Mouse (Mus musculus): ENCODE data around the gene Fmnl1. TPM values are rescaled to one million over a fixed set of nuclear protein-coding genes. Genes with fewer than 3 reads are reported as not detected.

The Fmnl1 gene
- polyA plus RNA-seq, 1 experiment from 2014 or later: 1.5 TPM

DNA sequence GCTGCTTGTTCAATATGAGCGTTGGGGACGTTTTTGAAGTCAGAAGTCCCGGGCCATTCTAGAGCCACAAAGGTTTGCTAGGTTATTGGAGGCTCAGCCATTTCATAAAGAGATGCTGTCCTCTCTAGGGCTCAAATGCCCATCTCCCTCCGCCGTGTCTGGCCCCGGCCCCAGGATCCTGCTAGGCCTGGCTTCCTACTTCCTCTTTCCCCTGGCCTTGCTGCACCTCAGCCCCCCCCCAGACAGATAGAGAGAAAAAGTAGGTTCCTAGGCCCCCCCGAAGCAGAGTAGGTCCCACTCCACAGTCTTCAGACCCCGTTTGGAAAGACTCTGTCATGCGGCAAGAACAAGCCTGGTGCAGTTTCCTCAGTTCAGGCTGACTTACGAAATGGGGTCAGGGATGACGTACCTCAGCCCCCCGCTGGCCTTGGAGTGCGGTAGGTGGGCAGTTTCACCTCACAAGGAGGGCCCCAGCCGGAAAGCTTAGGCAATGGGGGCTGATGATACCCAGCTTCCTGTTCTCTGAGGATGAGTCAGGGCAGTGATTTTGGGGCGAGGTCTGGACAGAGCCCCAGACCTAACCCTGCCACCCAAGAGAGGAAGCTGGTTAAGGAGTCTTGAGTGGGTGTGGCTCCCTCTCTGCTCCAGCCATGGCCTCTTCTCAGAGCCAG, 7.0 kb downstream of the Fmnl1 start:
- peaks cover 9% of the 10 kb centered on the region; the same call in 1 of the 2 replicates for H3K4me1 ChIP-seq (replicated peaks)
- H3K36me3 ChIP-seq: no peaks in the 10 kb centered on the region
- H3K27ac ChIP-seq: no peak overlapping the region
- no peak overlapping the region for H3K4me3 ChIP-seq
- H3K9me3 ChIP-seq: no peaks in the 10 kb centered on the region
- H3K27me3 ChIP-seq (ENCODE audit: insufficient read depth, poor library complexity, severe bottlenecking): peaks cover 38% of the 10 kb centered on the region
- 81% methylated on average over 15 of the region's 15 CpGs for WGBS
- no peak for DNase-seq (ENCODE audit: low spot score)

GRCm38 (mm10) chr11:103178748-103179147, 7.8 kb downstream of the Fmnl1 start:
- no peaks in the 10 kb centered on the region for H3K9me3 ChIP-seq
- no peak overlapping the region for H3K27ac ChIP-seq
- H3K36me3 ChIP-seq: no peaks in the 10 kb centered on the region
- peaks cover 30% of the 10 kb centered on the region for H3K27me3 ChIP-seq (ENCODE audit: insufficient read depth, poor library complexity, severe bottlenecking)
- no peak for DNase-seq (ENCODE audit: low spot score)
- 89% methylated on average over 8 of the region's 8 CpGs for WGBS
- H3K4me3 ChIP-seq: no peak overlapping the region
- peaks cover 9% of the 10 kb centered on the region; the same call in 1 of the 2 replicates for H3K4me1 ChIP-seq (replicated peaks)

GRCm38 (mm10) chr11:103180426-103180825, 9.5 kb downstream of the Fmnl1 start:
- 0 out of 2 replicates have a peak, but pooled peaks cover 5% of the 10 kb centered on the region for H3K4me1 ChIP-seq (replicated peaks)
- peaks cover 21% of the 10 kb centered on the region for H3K27me3 ChIP-seq (ENCODE audit: insufficient read depth, poor library complexity, severe bottlenecking)
- H3K4me3 ChIP-seq: no peak overlapping the region
- no peaks in the 10 kb centered on the region for H3K9me3 ChIP-seq
- 70% methylated on average over 1 of the region's 1 CpGs for WGBS
- no peaks in the 10 kb centered on the region for H3K36me3 ChIP-seq
- H3K27ac ChIP-seq: no peak overlapping the region
- DNase-seq (ENCODE audit: low spot score): no peak

DNA sequence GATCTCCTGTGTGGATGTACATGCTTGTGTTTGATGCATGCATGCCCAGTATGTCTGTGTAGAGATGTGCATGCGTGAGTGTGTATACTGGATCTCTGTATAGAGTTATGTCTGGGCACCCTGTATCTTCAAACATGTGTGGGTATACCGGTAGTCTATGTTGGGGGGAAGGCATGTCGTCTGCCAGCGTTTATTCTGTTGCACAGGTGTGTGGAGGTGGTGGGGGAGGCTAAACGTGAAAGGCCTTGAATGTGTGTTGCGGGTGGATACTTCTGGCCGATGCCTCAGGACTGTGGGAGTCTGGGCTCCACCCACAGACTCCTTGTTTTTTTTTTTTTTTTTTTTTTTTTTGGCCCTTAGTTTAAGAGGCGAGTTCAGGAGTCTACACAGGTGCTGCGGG, 10.4 kb downstream of the Fmnl1 start:
- 81% methylated on average over 9 of the region's 9 CpGs for WGBS
- Histone ChIP-seq H3K27ac (no peak overlapping the region), H3K36me3 (no peaks in the 10 kb centered on the region), H3K27me3 (ENCODE audit: insufficient read depth, poor library complexity, severe bottlenecking) (peaks cover 21% of the 10 kb centered on the region), H3K9me3 (no peaks in the 10 kb centered on the region), H3K4me3 (no peak overlapping the region), H3K4me1 (replicated peaks) (no peaks in the 10 kb centered on the region)
- DNase-seq (ENCODE audit: low spot score): no peak

GRCm38 (mm10) chr11:103181911-103182310, 11.0 kb downstream of the Fmnl1 start:
- DNase-seq (ENCODE audit: low spot score): no peak
- WGBS: 75% methylated on average over 3 of the region's 3 CpGs
- no peaks in the 10 kb centered on the region for H3K4me1 ChIP-seq (replicated peaks)
- H3K27ac ChIP-seq: no peak overlapping the region
- H3K9me3 ChIP-seq: no peaks in the 10 kb centered on the region
- no peak overlapping the region for H3K4me3 ChIP-seq
- H3K36me3 ChIP-seq: no peaks in the 10 kb centered on the region
- peaks cover 26% of the 10 kb centered on the region for H3K27me3 ChIP-seq (ENCODE audit: insufficient read depth, poor library complexity, severe bottlenecking)

- peak; percentile 34 for DNase-seq (ENCODE audit: low spot score)
- H3K9me3 ChIP-seq: no peaks in the 10 kb centered on the region
- WGBS: 41% methylated on average over 2 of the region's 2 CpGs
- no peak overlapping the region for H3K27ac ChIP-seq
- no peak overlapping the region for H3K4me3 ChIP-seq
- H3K4me1 ChIP-seq (replicated peaks): no peaks in the 10 kb centered on the region
- no peaks in the 10 kb centered on the region for H3K36me3 ChIP-seq
- peaks cover 23% of the 10 kb centered on the region for H3K27me3 ChIP-seq (ENCODE audit: insufficient read depth, poor library complexity, severe bottlenecking)
These were observed 14.0 kb downstream of the Fmnl1 start for GRCm38 (mm10) chr11:103184891-103185290.

DNA sequence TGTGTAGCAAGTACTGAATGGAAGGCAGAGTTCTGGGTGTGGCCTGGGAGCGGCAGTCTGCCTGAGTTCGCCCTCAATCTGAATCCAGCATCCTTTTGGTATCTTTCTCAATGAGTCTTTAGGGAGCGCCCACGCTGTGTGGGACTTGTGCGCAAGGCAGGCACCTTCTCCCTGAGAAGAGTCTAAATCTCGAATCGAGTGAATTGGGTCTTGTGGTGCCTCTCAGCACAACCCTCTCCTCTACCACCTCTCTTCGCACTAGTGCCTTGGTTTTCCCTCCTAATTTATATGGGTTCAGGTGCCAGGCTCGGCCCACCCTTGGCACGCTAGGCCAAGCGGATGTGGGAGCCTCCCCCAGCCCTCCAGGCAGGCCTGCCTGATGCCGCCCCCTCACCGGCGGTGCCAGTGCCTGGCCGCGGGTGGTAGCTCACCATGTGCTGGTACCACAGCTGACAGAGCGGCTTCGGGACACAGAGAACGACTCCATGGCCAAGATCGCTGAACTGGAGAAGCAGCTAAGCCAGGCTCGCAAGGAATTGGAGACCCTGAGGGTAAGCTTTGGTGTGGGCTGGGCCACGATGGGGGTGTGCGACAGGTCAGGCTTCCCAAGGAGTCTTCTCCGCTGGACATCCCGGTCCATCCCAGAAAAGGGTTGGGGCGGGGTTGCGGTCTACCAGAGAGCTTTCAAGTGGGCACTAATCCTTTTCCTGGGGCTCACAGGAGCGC, 21.5 kb downstream of the Fmnl1 start:
- Histone ChIP-seq H3K36me3 (no peaks in the 10 kb centered on the region), H3K27me3 (ENCODE audit: insufficient read depth, poor library complexity, severe bottlenecking) (peaks cover 82% of the 10 kb centered on the region), H3K27ac (no peak overlapping the region), H3K9me3 (no peaks in the 10 kb centered on the region), H3K4me3 (peak overlapping the region; percentile 43), H3K4me1 (replicated peaks) (peaks cover 19% of the 10 kb centered on the region)
- WGBS: 12% methylated on average over 28 of the region's 28 CpGs
- DNase-seq (ENCODE audit: low spot score): no peak

DNA sequence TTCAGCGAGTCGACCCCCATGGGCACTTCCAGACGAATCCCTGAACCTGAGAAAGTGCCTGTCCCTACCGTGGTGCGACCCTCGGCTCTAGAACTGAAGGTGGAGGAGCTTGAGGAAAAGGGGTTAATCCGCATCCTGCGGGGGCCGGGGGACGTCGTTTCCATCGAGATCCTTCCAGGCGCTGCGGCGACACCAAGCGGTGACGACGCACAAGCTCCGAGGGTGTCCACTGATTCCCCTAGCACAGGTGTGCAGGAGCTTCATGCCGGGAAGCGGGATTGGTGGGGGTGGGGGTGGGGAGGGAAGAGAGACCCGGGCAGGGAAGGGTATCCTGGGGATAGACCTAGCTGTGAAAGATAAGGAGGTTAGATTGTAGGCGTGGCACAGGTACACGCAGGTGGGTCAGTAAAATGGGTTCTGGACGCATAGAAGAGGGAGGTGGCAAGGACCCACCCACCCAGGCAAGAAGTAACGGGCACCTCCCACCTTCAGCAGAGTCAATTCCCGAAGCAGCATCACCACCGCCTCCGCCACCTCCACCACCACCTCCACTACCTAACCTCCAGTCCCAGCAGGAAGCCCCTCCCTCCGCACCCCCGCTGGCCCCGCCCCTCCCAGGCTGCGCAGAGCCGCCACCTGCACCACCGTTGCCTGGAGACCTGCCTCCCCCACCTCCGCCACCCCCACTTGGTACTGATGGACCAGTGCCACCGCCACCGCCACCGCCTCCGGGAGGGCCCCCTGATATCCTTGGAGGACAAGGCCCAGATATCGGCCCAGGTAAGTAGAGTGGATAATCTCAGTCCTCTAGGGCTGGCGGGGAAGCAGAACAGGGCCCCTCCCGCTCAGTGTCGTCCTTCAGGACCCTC, 22.3 kb downstream of the Fmnl1 start:
- peak overlapping the region; percentile 43 for H3K4me3 ChIP-seq
- H3K9me3 ChIP-seq: no peaks in the 10 kb centered on the region
- no peak overlapping the region for H3K27ac ChIP-seq
- H3K27me3 ChIP-seq (ENCODE audit: insufficient read depth, poor library complexity, severe bottlenecking): peaks cover 90% of the 10 kb centered on the region
- peak; percentile 35 for DNase-seq (ENCODE audit: low spot score)
- no peaks in the 10 kb centered on the region for H3K36me3 ChIP-seq
- 6% methylated on average over 44 of the region's 44 CpGs for WGBS
- peaks cover 21% of the 10 kb centered on the region for H3K4me1 ChIP-seq (replicated peaks)

- H3K4me1 ChIP-seq (replicated peaks): peaks cover 27% of the 10 kb centered on the region
- 38% methylated on average over 9 of the region's 9 CpGs for WGBS
- H3K4me3 ChIP-seq: no peak overlapping the region
- H3K27me3 ChIP-seq (ENCODE audit: insufficient read depth, poor library complexity, severe bottlenecking): peaks cover 96% of the 10 kb centered on the region
- no peaks in the 10 kb centered on the region for H3K36me3 ChIP-seq
- H3K27ac ChIP-seq: no peak overlapping the region
- DNase-seq (ENCODE audit: low spot score): no peak
- H3K9me3 ChIP-seq: no peaks in the 10 kb centered on the region
These were observed 22.9 kb downstream of the Fmnl1 start for GRCm38 (mm10) chr11:103193825-103194168.

GRCm38 (mm10) chr11:103195236-103195635, 24.3 kb downstream of the Fmnl1 start:
- Histone ChIP-seq H3K4me1 (replicated peaks) (peaks cover 38% of the 10 kb centered on the region), H3K9me3 (no peaks in the 10 kb centered on the region), H3K36me3 (no peaks in the 10 kb centered on the region), H3K27ac (no peak overlapping the region), H3K4me3 (no peak overlapping the region), H3K27me3 (ENCODE audit: insufficient read depth, poor library complexity, severe bottlenecking) (peaks cover 100% of the 10 kb centered on the region)
- no peak for DNase-seq (ENCODE audit: low spot score)
- WGBS: 88% methylated on average over 18 of the region's 18 CpGs

- Histone ChIP-seq H3K4me3 (no peak overlapping the region), H3K4me1 (replicated peaks) (peaks cover 38% of the 10 kb centered on the region), H3K9me3 (no peaks in the 10 kb centered on the region), H3K36me3 (no peaks in the 10 kb centered on the region), H3K27me3 (ENCODE audit: insufficient read depth, poor library complexity, severe bottlenecking) (peaks cover 100% of the 10 kb centered on the region), H3K27ac (no peak overlapping the region)
- no peak for DNase-seq (ENCODE audit: low spot score)
- 92% methylated on average over 5 of the region's 5 CpGs for WGBS
These were observed 24.7 kb downstream of the Fmnl1 start for GRCm38 (mm10) chr11:103195656-103196055.

- Histone ChIP-seq H3K27ac (no peak overlapping the region), H3K4me1 (replicated peaks) (peaks cover 35% of the 10 kb centered on the region), H3K4me3 (no peak overlapping the region), H3K36me3 (no peaks in the 10 kb centered on the region), H3K27me3 (ENCODE audit: insufficient read depth, poor library complexity, severe bottlenecking) (peaks cover 100% of the 10 kb centered on the region), H3K9me3 (no peaks in the 10 kb centered on the region)
- no peak for DNase-seq (ENCODE audit: low spot score)
- WGBS: 85% methylated on average over 4 of the region's 4 CpGs
These were observed 26.4 kb downstream of the Fmnl1 start for GRCm38 (mm10) chr11:103197340-103197739.

GRCm38 (mm10) chr11:103198339-103198738, 27.4 kb downstream of the Fmnl1 start:
- DNase-seq (ENCODE audit: low spot score): no peak
- Histone ChIP-seq H3K9me3 (no peaks in the 10 kb centered on the region), H3K27me3 (ENCODE audit: insufficient read depth, poor library complexity, severe bottlenecking) (peaks cover 92% of the 10 kb centered on the region), H3K27ac (no peak overlapping the region), H3K36me3 (no peaks in the 10 kb centered on the region), H3K4me1 (replicated peaks) (peaks cover 25% of the 10 kb centered on the region), H3K4me3 (peak overlapping the region; percentile 58; the same call in 1 of the 2 replicates)
- WGBS: 5% methylated on average over 16 of the region's 16 CpGs

Data from hindbrain, embryonic 10.5 days (tissue).